Mouse (Mus musculus): ENCODE results near the gene Avil. TPM values are rescaled to one million over a fixed set of nuclear protein-coding genes. Genes with fewer than 3 reads are reported as not detected.

Avil gene
- total and polyA plus RNA-seq, 3 experiments: 2.7 to 20.0 (median 8.2) TPM

DNA sequence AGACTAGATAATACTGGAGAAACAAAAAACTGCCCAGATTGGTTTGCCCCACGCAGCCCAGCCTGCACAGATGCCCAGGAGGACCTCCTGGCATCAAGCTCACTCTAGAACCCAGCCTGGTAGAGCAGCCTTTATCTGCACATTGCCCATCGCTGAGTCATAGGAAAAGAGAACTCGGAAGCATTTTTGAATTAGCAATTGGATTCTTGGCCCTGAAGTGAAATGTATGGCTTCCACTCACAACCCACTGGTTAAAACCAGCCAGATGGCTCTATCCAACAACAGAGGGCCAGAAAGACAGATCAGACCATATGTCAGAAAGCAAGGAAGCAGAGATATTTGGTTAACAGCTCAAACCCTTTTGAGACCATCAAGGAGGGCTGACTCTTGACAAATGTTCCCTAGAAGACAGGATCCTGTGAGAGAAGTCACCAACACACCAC lies 47.5 kb upstream of the Avil start:
- peaks cover 3% of the 10 kb centered on the region for H3K27me3 ChIP-seq (replicated peaks)
- no peak overlapping the region for H3K9ac ChIP-seq (ENCODE audit: insufficient read depth, low read depth)
- dilution Hi-C loops (cut with MboI; ENCODE audit: extremely low pct_ligation_motif_present, extremely low pct_unique_long_range_greater_than_20kb, low sequenced_read_pairs): no loop called here
- in situ Hi-C loops (cut with MboI; ENCODE audit: low pct_ligation_motif_present, low pct_unique_long_range_greater_than_20kb, low sequenced_read_pairs): no loop called here
- no peak overlapping the region for H3K27ac ChIP-seq (ENCODE audit: insufficient read depth, low read depth)
- H3K4me2 ChIP-seq (ENCODE audit: insufficient read depth, low read depth, poor library complexity, severe bottlenecking): no peak overlapping the region
- peaks cover 5% of the 10 kb centered on the region for H3K9me3 ChIP-seq (replicated peaks; ENCODE audit: low read length)
- no peak for TF ChIP-seq HCFC1 (IDR thresholded peaks at IDR 0.05; ENCODE audit: low read depth, low read length)
- no peak for TF ChIP-seq ZNF384 (IDR thresholded peaks at IDR 0.05; ENCODE audit: low read depth, low read length)
- no peak for TF ChIP-seq PAX5 (IDR thresholded peaks at IDR 0.05; ENCODE audit: low read length)
- TF ChIP-seq GABPA (IDR thresholded peaks at IDR 0.05; ENCODE audit: insufficient replicate concordance, low read depth, low read length): no peak
- no peaks in the 10 kb centered on the region for H3K4me1 ChIP-seq (ENCODE audit: control insufficient read depth in 1 of 2, insufficient read depth in 2 of 2)
- DNase-seq (ENCODE audit: extremely low read depth): no peak
- H3K4me3 ChIP-seq (replicated peaks in 1 of 3; ENCODE audit: low read depth in 2 of 3, low read length in 2 of 3, poor library complexity in 1 of 3): no peak overlapping the region
- H3K79me2 ChIP-seq (replicated peaks; ENCODE audit: control insufficient read depth, extremely low read depth, insufficient read depth, poor library complexity, severe bottlenecking): no peaks in the 10 kb centered on the region
- H3K36me3 ChIP-seq (replicated peaks in 1 of 2; ENCODE audit: control insufficient read depth in 1 of 2, insufficient read depth in 1 of 2, low read length in 1 of 2): no peaks in the 10 kb centered on the region

DNA sequence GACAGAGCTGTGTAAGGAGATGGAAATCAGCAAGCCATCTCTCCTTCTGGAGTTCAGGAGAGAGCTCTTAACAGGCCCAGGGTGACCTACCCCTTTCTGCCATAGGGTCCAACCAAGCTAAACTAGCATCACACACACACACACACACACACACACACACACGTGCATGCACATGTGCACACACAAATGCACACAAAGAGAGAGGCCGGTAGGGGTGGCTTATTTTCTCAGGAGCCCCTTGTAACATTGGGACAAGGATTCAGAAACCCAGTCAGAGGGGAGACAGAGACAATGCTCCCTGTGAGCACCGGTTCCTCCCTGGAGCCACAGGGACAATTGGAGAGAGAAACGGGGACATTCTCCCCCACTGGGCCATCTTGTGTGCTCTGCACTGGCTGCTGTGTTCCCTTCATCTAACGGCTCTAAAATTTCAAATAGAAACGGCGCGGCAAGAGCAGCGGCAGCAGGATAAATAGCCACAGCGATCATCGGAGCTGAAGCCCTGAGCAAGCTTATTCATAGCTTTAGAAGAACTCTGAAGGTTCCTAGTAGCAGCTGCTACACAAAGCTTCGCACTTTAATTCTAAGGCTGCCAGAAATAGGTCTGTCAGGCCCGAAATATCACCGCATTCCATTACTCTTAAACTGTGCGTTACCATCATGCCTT lies 43.7 kb upstream of the Avil start:
- dilution Hi-C loops (cut with MboI; ENCODE audit: extremely low pct_ligation_motif_present, extremely low pct_unique_long_range_greater_than_20kb, low sequenced_read_pairs) (no loop called here), in situ Hi-C loops (cut with MboI; ENCODE audit: low pct_ligation_motif_present, low pct_unique_long_range_greater_than_20kb, low sequenced_read_pairs) (no loop called here)
- H3K36me3 ChIP-seq (replicated peaks in 1 of 2; ENCODE audit: control insufficient read depth in 1 of 2, insufficient read depth in 1 of 2, low read length in 1 of 2): no peaks in the 10 kb centered on the region
- H3K4me2 ChIP-seq (ENCODE audit: insufficient read depth, low read depth, poor library complexity, severe bottlenecking): no peak overlapping the region
- H3K4me3 ChIP-seq (replicated peaks in 1 of 3; ENCODE audit: low read depth in 2 of 3, low read length in 2 of 3, poor library complexity in 1 of 3): no peak overlapping the region
- H3K9me3 ChIP-seq (replicated peaks; ENCODE audit: low read length): peaks cover 9% of the 10 kb centered on the region
- H3K9ac ChIP-seq (ENCODE audit: insufficient read depth, low read depth): no peak overlapping the region
- DNase-seq (ENCODE audit: extremely low read depth): no peak
- H3K27ac ChIP-seq (ENCODE audit: insufficient read depth, low read depth): no peak overlapping the region
- no peaks in the 10 kb centered on the region for H3K79me2 ChIP-seq (replicated peaks; ENCODE audit: control insufficient read depth, extremely low read depth, insufficient read depth, poor library complexity, severe bottlenecking)
- TF ChIP-seq TCF12 (IDR thresholded peaks at IDR 0.05; ENCODE audit: low read depth, low read length) (no peak), ELF1 (IDR thresholded peaks at IDR 0.05; ENCODE audit: low read depth, low read length) (no peak), CTCF (conservative IDR thresholded peaks at IDR 0.05 in 1 of 2, IDR thresholded peaks at IDR 0.05 in 1 of 2; ENCODE audit: low read depth in 2 of 2, low read length in 2 of 2) (no peak), NELFE (IDR thresholded peaks at IDR 0.05; ENCODE audit: low read depth, low read length) (no peak), MXI1 (IDR thresholded peaks at IDR 0.05; ENCODE audit: low read depth, low read length) (no peak), MEF2A (IDR thresholded peaks at IDR 0.05; ENCODE audit: borderline replicate concordance, low read depth, low read length) (no peak), RCOR1 (conservative IDR thresholded peaks at IDR 0.05; ENCODE audit: low read depth, low read length) (no peak), GABPA (IDR thresholded peaks at IDR 0.05; ENCODE audit: insufficient replicate concordance, low read depth, low read length) (no peak), SMC3 (IDR thresholded peaks at IDR 0.05; ENCODE audit: low read depth, low read length) (no peak), JUND (conservative IDR thresholded peaks at IDR 0.05; ENCODE audit: low read depth, low read length) (no peak), USF2 (conservative IDR thresholded peaks at IDR 0.05; ENCODE audit: low read depth, low read length) (no peak), CHD1 (IDR thresholded peaks at IDR 0.05; ENCODE audit: low read depth, low read length) (no peak)
- H3K27me3 ChIP-seq (replicated peaks): peaks cover 17% of the 10 kb centered on the region
- peaks cover 9 to 14% of the 10 kb centered on the region in 2 experiments for H3K4me1 ChIP-seq (ENCODE audit: control insufficient read depth in 1 of 2, insufficient read depth in 2 of 2)
